Mouse (Mus musculus) skeletal muscle tissue, adult 2 months (tissue): Measurements from ENCODE around the gene Zfp831.

Source experiments
- DNase-seq: peaks from one replicate; pipeline ENCODE4 v3.0.0-alpha.2; 2012; ENCODE audit warnings: low read depth, low spot score

The Zfp831 gene

GRCm38 (mm10) chr2:174643448-174644144 is at the start of gene Zfp831:
Gene Zfp831 (plus strand): TSS chr2:174643534.
- no peak for DNase-seq

GRCm38 (mm10) chr2:174594965-174595364 is 48.4 kb upstream of the Zfp831 start:
- no peak for DNase-seq

GRCm38 (mm10) chr2:174595611-174596010 is 47.7 kb upstream of the Zfp831 start:
- DNase-seq: no peak

GRCm38 (mm10) chr2:174596457-174596856 is 46.9 kb upstream of the Zfp831 start:
- no peak for DNase-seq

GRCm38 (mm10) chr2:174598451-174598850 is 44.9 kb upstream of the Zfp831 start:
- no peak for DNase-seq

GRCm38 (mm10) chr2:174599071-174599635 is 44.2 kb upstream of the Zfp831 start:
- no peak for DNase-seq

GRCm38 (mm10) chr2:174599853-174600271 is 43.5 kb upstream of the Zfp831 start:
- no peak for DNase-seq

- DNase-seq: peak; percentile 14
Observed at GRCm38 (mm10) chr2:174601938-174602685, 41.2 kb upstream of the Zfp831 start.

GRCm38 (mm10) chr2:174603321-174603720 is 40.0 kb upstream of the Zfp831 start:
- no peak for DNase-seq

GRCm38 (mm10) chr2:174605020-174605419 is 38.3 kb upstream of the Zfp831 start:
- no peak for DNase-seq

- DNase-seq: no peak
Observed at GRCm38 (mm10) chr2:174605442-174606087, 37.8 kb upstream of the Zfp831 start.

- no peak for DNase-seq
Observed at GRCm38 (mm10) chr2:174606376-174606775, 37.0 kb upstream of the Zfp831 start.

GRCm38 (mm10) chr2:174609892-174610291 is 33.4 kb upstream of the Zfp831 start:
- DNase-seq: no peak

GRCm38 (mm10) chr2:174612386-174613063 is 30.8 kb upstream of the Zfp831 start:
- no peak for DNase-seq

GRCm38 (mm10) chr2:174613221-174613620 is 30.1 kb upstream of the Zfp831 start:
- no peak for DNase-seq

GRCm38 (mm10) chr2:174613921-174614441 is 29.4 kb upstream of the Zfp831 start:
- peak; percentile 21 for DNase-seq

- no peak for DNase-seq
Observed at GRCm38 (mm10) chr2:174621881-174622280, 21.5 kb upstream of the Zfp831 start.

GRCm38 (mm10) chr2:174624430-174624829 is 18.9 kb upstream of the Zfp831 start:
- no peak for DNase-seq

GRCm38 (mm10) chr2:174627021-174627420 is 16.3 kb upstream of the Zfp831 start:
- DNase-seq: no peak

- no peak for DNase-seq
Observed at GRCm38 (mm10) chr2:174629299-174629850, 14.0 kb upstream of the Zfp831 start.

- peak; percentile 8 for DNase-seq
Observed at GRCm38 (mm10) chr2:174636750-174637149, 6.6 kb upstream of the Zfp831 start.
